Mouse (Mus musculus) right cerebral cortex, postnatal 4 days (tissue): ENCODE measurements around the gene Tmem44.
A peak's percentile ranks its signal among the peaks of the same experiment; 100 is the strongest.

Experiments used
- DNase-seq: peaks from one replicate; pipeline ENCODE4 v3.0.0-alpha.2; 2022

Tmem44 gene

DNA sequence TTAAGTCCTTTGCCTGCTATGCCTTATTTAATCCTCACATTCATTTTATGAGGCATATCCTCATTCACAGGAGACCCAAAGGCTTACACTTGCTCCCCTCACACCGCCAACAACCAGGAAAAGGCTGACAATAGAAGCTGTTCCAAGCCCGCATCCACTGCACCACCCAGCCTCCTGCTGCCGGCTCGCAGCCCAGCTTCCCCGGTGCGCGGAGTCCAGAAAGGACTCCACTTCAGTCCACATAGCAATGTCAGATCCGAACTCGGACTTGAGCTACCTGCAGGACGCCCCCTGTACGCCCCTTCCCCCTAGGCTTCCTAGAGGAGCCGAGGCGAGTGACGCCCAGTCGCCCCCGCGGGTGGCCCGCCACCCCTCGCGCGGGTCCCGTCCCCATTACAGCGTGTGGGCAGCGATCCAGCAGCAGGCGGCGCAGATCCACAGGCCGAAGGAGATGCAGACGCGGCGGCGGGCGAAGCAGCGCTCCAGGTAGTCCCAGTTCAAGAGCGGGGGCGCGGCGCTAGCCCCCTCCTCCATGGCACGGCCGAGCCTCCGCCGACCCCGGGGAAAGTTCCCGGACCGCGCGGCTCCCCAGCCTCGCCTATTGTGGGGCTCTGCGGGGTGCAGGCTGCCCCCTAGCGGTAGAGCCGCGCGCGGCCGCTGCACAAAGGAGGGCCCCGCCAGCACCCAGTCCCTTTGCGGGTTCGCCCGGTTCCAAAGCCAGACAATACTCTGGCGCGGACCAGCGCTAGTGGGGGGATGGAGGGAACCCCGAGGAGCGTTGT lies 485 bp downstream of the Tmem44 start:
- peak; percentile 88 for DNase-seq

- no peak for DNase-seq
These were observed 1.1 kb downstream of the Tmem44 start for GRCm38 (mm10) chr16:30549516-30549915.

- DNase-seq, result no peak
These were observed 2.4 kb downstream of the Tmem44 start for GRCm38 (mm10) chr16:30548291-30548690.

- no peak for DNase-seq
These were observed 5.9 kb downstream of the Tmem44 start for GRCm38 (mm10) chr16:30544693-30545092.

DNA sequence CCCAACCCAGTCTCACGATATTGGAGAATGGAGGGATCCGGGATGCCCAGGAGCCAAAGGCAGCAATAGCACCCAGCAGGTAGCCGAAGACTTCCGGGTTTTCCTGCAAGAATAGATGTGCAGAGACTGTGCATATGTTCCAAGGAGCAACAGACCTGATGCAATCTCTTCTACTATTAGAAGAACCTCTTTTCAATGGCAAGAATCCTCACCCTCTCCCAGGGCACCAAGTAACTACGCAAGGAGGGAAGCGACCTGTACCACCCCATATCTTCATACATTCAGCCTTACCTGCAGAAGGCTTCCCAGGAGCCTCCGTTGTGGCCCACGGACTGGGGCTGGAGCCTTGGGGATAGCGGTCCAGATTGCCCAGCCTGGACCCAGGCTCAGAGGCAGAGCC lies 7.3 kb downstream of the Tmem44 start:
- DNase-seq, result no peak

DNA sequence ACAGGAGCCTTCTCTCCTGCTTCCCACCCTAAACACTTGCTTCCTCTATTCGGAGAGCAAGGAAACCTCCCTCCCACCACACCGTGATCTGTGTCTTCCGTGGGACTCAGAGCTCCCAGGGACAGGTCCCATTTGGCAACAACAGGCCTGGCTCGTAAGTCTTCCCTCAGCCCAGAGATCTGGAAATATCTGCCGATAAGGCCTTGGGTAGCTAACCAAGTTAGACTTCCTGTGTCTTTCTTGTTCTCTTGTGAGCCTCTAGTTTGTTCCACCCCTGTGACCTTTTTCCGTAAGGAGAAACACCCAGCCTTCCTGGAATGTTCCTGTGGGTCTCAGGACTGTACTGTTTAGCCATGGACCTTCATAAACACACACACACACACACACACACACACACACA lies 7.8 kb downstream of the Tmem44 start:
- no peak for DNase-seq

- no peak for DNase-seq
These were observed 10.3 kb downstream of the Tmem44 start for GRCm38 (mm10) chr16:30540107-30541001.

DNA sequence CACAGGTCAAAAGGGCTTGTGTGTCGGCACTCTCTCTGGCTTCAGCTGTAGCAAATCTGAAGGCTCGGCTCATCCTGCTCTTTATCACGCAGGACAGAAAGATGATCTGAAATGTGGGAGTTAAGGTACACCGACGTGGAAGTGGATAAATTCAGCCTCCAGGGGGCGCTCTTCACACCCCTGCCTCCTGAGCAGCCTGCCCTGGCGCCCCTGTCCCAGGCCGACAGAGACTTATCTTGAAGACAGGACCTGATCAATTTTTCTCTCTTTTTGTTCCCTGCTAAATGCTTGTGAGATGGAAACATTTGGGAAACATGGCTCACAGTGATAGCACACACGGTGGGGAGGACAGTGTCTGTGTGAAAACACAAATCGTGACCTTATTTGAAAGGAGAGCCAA lies 11.2 kb downstream of the Tmem44 start:
- peak; percentile 68 for DNase-seq

- DNase-seq, result no peak
These were observed 15.6 kb downstream of the Tmem44 start for GRCm38 (mm10) chr16:30535075-30535474.

DNA sequence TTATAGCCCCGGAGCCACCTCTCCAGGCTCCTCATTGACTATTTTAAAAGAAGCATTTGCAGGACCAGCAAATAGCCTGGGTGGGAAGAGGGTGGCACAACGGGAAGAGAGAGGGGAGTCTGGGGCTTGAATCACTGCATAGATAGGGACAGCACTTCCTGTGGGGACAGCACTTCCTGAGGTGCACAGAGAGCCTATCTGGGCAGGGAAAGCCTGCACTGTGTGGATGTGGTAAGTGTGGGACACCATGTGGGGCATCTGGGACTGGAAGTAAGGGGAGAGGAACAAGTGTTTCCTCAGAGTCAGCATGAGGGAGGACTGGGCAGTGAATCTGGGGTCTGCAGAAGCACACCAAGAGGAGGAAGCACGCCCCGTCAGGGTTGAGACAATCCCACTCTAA lies 17.1 kb downstream of the Tmem44 start:
- no peak for DNase-seq

DNA sequence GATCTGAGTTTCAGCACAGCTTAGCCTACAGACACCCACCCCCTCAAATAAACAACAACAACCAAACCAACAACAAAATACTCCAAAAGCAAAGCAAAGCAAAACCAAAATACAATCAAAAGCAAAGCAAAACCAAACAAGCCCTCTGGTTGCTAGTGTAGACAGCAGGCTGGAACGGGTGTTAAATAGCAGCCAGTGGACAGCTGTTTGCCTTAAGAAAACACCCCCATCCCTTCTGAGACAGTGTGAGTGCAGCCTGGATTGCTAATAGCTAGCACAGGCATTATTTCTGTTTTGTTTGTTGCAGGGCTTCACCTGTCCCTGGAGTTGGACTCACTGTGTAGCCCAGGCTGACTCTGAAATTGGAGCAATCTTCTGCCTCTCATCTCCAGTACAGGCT lies 17.7 kb downstream of the Tmem44 start:
- no peak for DNase-seq

- DNase-seq, result peak; percentile 59
These were observed 18.8 kb downstream of the Tmem44 start for GRCm38 (mm10) chr16:30531761-30532406.

DNA sequence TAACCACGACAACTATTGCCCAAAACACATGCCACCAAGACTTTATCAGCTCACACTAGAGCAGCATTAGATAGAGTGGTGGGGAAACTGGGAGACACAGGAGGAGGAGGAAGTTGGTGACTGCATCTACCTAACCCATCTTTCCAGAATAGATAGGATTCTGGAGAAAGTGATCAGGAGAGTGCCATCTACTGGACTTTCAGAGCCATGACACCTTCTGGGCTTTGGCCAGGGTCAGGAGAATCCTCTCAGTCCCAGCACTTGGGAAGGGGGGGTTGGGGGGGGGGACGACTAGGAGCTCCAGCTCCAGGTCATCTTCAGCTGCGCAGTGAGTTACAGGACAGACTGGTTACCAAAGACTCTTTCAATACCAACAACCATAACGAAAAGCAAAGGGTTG lies 19.8 kb downstream of the Tmem44 start:
- no peak for DNase-seq

DNA sequence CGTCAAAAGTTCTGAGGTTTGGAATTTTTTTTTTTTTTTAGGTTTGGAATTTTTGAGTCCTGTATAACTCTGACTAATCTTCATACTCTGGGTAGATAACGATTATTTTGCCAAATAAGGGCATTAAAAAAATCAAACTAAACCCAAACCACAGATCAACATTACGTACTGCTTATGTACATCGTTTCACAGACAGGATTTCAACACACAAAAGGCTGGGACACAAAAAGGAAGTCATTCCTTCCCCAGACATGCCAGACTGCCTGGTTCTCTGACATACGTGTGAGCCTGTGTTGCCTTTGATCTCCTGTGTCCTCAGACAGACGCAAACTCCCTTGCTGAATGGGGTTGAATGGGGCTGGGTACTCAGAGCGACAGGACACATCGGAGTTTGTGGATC lies 22.3 kb downstream of the Tmem44 start:
- DNase-seq, result no peak

DNA sequence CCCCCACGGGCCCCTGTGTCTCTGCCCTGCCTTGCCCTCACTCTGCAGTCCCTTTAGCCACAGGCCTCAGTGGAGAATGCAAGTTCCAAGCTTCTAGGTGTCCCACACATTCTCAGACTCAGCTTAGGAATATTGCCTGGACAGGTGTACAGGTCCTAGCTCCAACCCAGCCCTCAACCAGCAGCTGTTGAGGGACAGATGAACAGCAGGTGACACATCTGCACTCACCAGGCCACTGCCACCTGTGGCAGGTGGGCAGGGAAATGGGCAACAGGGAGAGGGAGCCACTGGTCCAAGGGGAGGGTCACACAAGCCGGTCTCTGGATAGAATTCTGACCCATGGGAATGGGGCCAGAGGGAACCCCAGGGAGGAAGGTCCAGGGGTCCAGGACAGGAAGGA lies 22.8 kb downstream of the Tmem44 start:
- no peak for DNase-seq

DNA sequence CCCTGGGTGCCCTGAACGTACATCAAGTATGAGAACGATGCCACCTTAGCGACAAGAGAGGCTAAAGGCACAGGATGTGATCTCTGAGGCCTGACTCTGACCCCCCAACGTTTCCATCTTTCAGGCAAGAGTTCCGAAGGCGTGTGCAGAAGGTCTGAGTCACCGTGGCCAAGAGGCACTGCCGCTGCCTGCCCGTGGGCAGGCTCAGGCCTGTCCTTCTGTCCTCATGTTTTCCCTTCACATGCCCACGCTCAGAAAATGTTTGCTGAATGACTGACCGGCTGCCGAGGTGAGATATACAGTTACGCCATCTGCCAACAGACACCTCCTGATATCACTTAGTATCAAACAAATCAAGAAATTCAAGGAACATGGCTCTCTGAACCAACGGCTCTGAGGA lies 24.9 kb downstream of the Tmem44 start:
- no peak for DNase-seq

DNA sequence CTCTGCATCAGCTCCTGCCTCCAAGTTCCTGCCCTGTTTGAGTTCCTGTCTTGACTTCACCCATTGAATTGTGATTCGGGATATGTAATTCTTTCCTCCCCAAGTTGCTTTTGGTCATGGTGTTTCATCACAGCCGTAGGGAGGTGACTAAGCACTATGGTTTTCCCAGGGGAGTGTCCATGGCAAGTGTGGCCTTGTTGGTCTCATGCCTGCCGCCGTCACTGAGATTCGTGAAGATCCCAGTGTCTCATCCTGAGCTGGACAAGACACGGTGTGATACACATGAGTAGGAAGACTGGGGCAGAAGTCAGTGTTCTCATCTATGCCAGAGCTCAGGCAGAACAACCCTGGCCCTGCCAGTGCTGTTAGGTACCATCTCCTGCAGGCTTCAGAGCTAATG lies 26.2 kb downstream of the Tmem44 start:
- no peak for DNase-seq

DNA sequence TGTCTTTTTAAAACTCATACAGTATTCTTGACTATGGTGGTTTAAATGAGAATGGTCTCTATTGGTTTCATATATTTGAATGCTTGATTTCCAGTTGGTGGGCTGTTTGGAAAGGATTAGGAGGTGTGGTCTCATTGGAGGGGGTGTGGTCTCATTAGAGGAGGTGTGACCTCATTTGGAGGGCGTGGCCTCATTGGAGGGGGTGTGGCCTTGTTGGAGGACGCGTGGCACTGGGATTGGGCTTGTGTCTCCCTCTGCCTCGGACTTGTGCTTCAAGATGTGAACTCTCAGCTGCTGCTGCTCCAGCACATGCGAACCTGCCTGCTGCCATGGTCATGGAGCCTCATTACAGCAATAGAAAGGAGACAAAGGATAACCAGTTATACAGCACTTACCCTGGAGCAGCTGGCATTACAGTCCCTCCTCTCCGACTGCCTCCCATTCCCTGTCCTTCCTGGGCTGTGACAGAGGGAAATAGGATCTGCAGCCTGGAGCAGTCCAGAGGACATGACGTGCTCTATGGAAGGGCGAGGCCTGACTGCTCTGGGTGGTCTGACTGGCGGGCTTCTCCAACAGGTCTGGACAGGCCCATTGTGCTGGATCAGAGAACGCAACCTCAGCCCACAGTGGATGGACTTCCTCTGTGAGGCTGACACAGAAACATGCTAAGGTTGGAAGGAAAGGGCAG lies 28.2 kb downstream of the Tmem44 start:
- DNase-seq, result no peak

DNA sequence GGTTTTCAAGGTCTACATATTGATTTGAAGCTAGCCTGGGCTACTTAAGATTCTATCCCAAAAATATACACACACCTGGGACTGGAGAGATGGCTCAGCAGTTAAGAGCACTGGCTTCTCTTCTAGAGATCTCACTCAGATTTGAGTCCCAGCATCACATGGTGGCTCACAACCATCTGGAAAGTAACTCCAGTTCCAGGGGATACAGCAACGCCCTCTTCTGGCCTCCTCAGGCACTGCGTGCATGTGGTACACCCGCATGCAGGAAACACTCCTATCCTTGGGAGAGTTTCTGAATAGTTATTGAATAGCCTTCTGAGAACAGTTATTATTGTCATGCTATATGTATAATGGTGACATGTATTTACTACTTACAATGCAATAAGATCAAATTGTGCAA lies 29.5 kb downstream of the Tmem44 start:
- DNase-seq, result no peak

GRCm38 (mm10) chr16:30520361-30520823 lies 30.2 kb downstream of the Tmem44 start:
- DNase-seq, result peak; percentile 90

DNA sequence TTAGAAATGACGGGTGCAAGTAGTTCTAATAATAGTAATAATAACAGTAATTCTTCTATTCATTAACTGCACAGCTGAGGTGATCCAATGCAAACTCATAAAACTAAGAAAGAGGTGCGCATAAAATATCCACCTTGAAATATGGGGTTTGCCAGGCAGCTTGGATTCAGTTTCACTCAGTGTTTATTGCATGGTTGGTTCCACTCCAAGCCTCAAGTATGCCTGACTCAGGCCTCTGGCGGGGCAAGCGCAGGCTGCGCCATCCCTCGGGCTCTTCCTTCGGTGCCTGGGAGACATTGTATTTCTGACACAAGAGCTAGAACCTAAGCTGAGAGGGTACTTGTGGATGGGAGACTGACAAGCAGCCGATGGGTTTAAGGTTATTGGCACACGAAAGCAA lies 32.0 kb downstream of the Tmem44 start:
- DNase-seq, result no peak

DNA sequence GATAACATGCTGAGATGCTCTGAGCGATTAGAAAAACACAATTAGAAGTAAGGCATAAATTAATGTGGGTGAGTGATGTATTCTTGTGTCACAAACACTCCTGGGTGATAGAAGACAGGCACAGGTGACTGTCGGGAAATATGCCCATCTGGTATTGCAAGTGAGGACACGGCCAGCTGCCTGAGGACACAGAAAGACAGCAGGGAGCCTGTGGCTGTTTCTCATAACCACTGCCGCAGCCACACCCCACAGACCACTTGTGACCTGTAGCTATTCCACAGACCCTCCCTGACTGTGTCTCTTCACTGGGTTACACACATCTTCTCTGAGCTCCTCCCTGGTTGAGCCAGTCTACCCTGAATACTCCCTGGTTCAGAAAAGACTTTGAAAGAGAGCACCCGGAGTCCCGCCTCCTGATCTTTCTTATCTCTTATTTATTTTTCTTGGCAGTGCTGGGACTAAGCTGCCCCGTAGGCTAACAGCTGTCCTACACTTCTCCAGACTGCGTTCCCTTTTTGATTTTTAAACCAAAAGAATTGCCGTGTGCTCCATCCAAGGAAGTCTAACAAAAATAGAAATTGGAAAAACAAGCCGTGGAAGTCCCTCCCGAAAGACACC lies 32.9 kb downstream of the Tmem44 start:
- DNase-seq, result no peak
